Mouse (Mus musculus): ENCODE data around the gene Cenpv. TPM values are rescaled to one million over a fixed set of nuclear protein-coding genes. Genes with fewer than 3 reads are reported as not detected.

Gene Cenpv
- total and polyA plus RNA-seq, 2 experiments from 2014 or later: 13.1 to 19.1 TPM

GRCm38 (mm10) chr11:62478931-62479330 is 60.1 kb downstream of the Cenpv start:
- H3K9me3 ChIP-seq (replicated peaks; ENCODE audit: control insufficient read depth, low read length): no peaks in the 10 kb centered on the region
- H3K36me3 ChIP-seq (replicated peaks; ENCODE audit: control insufficient read depth, insufficient read depth, low read length): no peaks in the 10 kb centered on the region
- H3K4me2 ChIP-seq (ENCODE audit: low read depth, low read length): peak overlapping the region; percentile 25; the same call in 1 of the 2 replicates
- DNase-seq (ENCODE audit: low spot score) (no peak), ATAC-seq (ENCODE audit: insufficient read depth, low read depth) (no peak)
- no peak overlapping the region for H3K4me3 ChIP-seq (ENCODE audit: low read depth, low read length)
- H3K4me1 ChIP-seq (ENCODE audit: control insufficient read depth, insufficient read depth): 0 out of 2 replicates have a peak, but pooled peaks cover 11% of the 10 kb centered on the region
- H3K9ac ChIP-seq (replicated peaks; ENCODE audit: low read depth, low read length): no peak overlapping the region
- WGBS: 31% methylated on average over 6 of the region's 6 CpGs
- H3K27me3 ChIP-seq (ENCODE audit: control insufficient read depth, insufficient read depth, low read length): no peaks in the 10 kb centered on the region
- no peak for TF ChIP-seq CTCF (IDR thresholded peaks at IDR 0.05; ENCODE audit: low read depth)
- TF ChIP-seq EP300 (IDR thresholded peaks at IDR 0.05; ENCODE audit: low read depth): no peak
- H3K27ac ChIP-seq (ENCODE audit: low read depth): peak overlapping the region; percentile 36

- Histone ChIP-seq H3K27me3 (ENCODE audit: control insufficient read depth, insufficient read depth, low read length) (no peaks in the 10 kb centered on the region), H3K9me3 (replicated peaks; ENCODE audit: control insufficient read depth, low read length) (no peaks in the 10 kb centered on the region), H3K9ac (replicated peaks; ENCODE audit: low read depth, low read length) (no peak overlapping the region), H3K27ac (ENCODE audit: low read depth) (no peak overlapping the region), H3K4me3 (ENCODE audit: low read depth, low read length) (no peak overlapping the region), H3K4me1 (ENCODE audit: control insufficient read depth, insufficient read depth) (0 out of 2 replicates have a peak, but pooled peaks cover 11% of the 10 kb centered on the region), H3K36me3 (replicated peaks; ENCODE audit: control insufficient read depth, insufficient read depth, low read length) (no peaks in the 10 kb centered on the region), H3K4me2 (ENCODE audit: low read depth, low read length) (no peak overlapping the region)
- 63% methylated on average over 4 of the region's 4 CpGs for WGBS
- DNase-seq (ENCODE audit: low spot score) (no peak), ATAC-seq (ENCODE audit: insufficient read depth, low read depth) (no peak)
- TF ChIP-seq CTCF (IDR thresholded peaks at IDR 0.05; ENCODE audit: low read depth): no peak
- no peak for TF ChIP-seq EP300 (IDR thresholded peaks at IDR 0.05; ENCODE audit: low read depth)
Measured at GRCm38 (mm10) chr11:62476156-62476555, 62.9 kb downstream of the Cenpv start.

Other genes starting within 250 kb of the Cenpv start
- gene Pigl, start 80.8 kb downstream of the Cenpv start, total RNA-seq (2014; rRNA removed; ENCODE audit: low replicate concordance): 3.6 and 5.5 TPM in 2 replicates
- gene Pigl, start 80.8 kb downstream of the Cenpv start, polyA plus RNA-seq (2015; fragmentation: Nextera tagmentation; extraction: Ambion mirVana): 3.9 and 4.3 TPM in 2 replicates
- gene Ncor1, start 80.7 kb downstream of the Cenpv start, total RNA-seq (2014; rRNA removed; ENCODE audit: low replicate concordance): 54.6 and 129 TPM in 2 replicates
- gene Ncor1, start 80.7 kb downstream of the Cenpv start, polyA plus RNA-seq (2015; fragmentation: Nextera tagmentation; extraction: Ambion mirVana): 78.1 and 82.4 TPM in 2 replicates
- gene Ubb, start 11.9 kb upstream of the Cenpv start, total RNA-seq (2014; rRNA removed; ENCODE audit: low replicate concordance): 704 and 828 TPM in 2 replicates
- gene Ubb, start 11.9 kb upstream of the Cenpv start, polyA plus RNA-seq (2015; fragmentation: Nextera tagmentation; extraction: Ambion mirVana): 1,871 and 2,053 TPM in 2 replicates
- gene Trpv2, start 35.2 kb upstream of the Cenpv start, total RNA-seq (2014; rRNA removed; ENCODE audit: low replicate concordance): 6.4 and 7.7 TPM in 2 replicates
- gene Trpv2, start 35.2 kb upstream of the Cenpv start, polyA plus RNA-seq (2015; fragmentation: Nextera tagmentation; extraction: Ambion mirVana): 2.6 and 3.0 TPM in 2 replicates
- gene Lrrc75a, start 109.3 kb upstream of the Cenpv start, total RNA-seq (2014; rRNA removed; ENCODE audit: low replicate concordance): 33.6 and 33.9 TPM in 2 replicates
- 9.3 and 9.6 TPM in 2 replicates for gene Lrrc75a, start 109.3 kb upstream of the Cenpv start, polyA plus RNA-seq (2015; fragmentation: Nextera tagmentation; extraction: Ambion mirVana)
- 11.1 and 36.0 TPM in 2 replicates for gene Mmgt2, start 109.4 kb upstream of the Cenpv start, total RNA-seq (2014; rRNA removed; ENCODE audit: low replicate concordance)
- gene Mmgt2, start 109.4 kb upstream of the Cenpv start, polyA plus RNA-seq (2015; fragmentation: Nextera tagmentation; extraction: Ambion mirVana): 38.9 and 40.6 TPM in 2 replicates
- gene Zfp287, start 192.6 kb upstream of the Cenpv start, total RNA-seq (2014; rRNA removed; ENCODE audit: low replicate concordance): 1.9 and 3.2 TPM in 2 replicates
- gene Zfp287, start 192.6 kb upstream of the Cenpv start, polyA plus RNA-seq (2015; fragmentation: Nextera tagmentation; extraction: Ambion mirVana): 2.2 and 2.3 TPM in 2 replicates
- gene Gm10428, start 213.8 kb upstream of the Cenpv start, total RNA-seq (2014; rRNA removed; ENCODE audit: low replicate concordance): not detected in 2 replicates
- not detected in 2 replicates for gene Gm10428, start 213.8 kb upstream of the Cenpv start, polyA plus RNA-seq (2015; fragmentation: Nextera tagmentation; extraction: Ambion mirVana)